Mouse (Mus musculus): ENCODE measurements at regions not wholly inside any gene's neighbourhood (a gene's known extent, or its start where the extent isn't known, plus 50 kb on each side); places are given as distances from the start of the nearest gene placed in this dataset.

DNA sequence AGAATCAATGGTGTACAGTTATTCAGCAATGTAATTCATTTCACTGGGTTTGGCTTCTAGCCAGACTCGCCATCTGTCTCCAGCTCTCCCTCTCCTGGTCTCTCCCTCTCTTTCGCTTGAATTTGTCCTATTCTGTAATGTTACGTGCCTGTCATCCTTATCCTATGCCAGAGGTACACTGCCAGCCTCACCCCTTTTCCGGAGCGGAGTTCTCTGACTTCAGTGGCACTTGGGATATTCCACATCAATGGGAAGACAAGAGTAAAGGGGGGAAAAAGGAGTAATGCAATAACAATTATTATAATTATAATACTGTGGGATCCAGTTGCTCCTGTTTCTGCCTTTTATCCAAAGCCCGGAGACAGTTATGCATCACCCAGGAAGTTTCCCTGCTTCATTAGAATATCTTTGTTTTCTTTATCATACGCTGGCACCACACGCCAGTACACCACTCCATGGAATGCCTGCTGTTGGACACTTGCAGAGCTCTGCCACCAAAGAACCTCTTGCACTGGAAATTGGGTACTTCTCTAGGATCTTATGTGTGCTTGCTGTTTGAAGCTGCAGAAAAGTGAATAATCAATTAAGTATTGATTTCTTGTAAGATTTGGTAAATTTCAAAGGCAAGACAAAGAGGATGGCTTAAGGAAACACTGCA is 953.6 kb upstream of the Gm8797 start:
- Histone ChIP-seq H3K4me2 (ENCODE audit: low read depth, low read length) (no peak overlapping the region), H3K36me3 (ENCODE audit: control insufficient read depth, insufficient read depth, low read length) (no peaks in the 10 kb centered on the region), H3K9me3 (ENCODE audit: control insufficient read depth, low read length) (no peaks in the 10 kb centered on the region), H3K4me1 (ENCODE audit: control insufficient read depth, insufficient read depth, low read length) (no peaks in the 10 kb centered on the region), H3K27me3 (replicated peaks; ENCODE audit: control insufficient read depth, insufficient read depth, low read length) (no peaks in the 10 kb centered on the region), H3K4me3 (ENCODE audit: low read depth, low read length) (no peak overlapping the region), H3K27ac (replicated peaks; ENCODE audit: low read depth, low read length) (no peak overlapping the region), H3K9ac (ENCODE audit: low read depth, low read length) (no peak overlapping the region)
- ATAC-seq (ENCODE audit: low read depth): peak; percentile 63; the same call in 1 of the 2 replicates
- WGBS: 49% methylated on average over 8 of the region's 8 CpGs
- peak; percentile 71 for DNase-seq (ENCODE audit: low spot score)

DNA sequence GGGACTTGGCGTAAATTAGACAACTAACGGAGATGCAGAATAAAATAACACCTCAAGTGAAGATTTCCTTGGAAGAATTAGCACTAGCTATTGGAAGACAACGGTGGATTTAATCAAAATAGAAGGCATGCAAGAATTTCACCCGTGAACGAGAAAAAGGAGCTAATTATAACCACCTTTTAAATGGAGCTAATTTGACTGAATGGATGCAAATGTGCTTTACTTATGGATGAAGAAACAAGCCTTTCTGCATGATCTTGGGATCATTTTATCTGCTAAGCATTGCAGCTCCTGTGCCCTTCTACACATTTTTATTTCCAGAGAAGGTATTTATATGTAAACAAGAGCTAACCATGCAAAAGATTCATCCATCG is 953.1 kb upstream of the Gm8797 start:
- Histone ChIP-seq H3K9ac (ENCODE audit: low read depth, low read length) (no peak overlapping the region), H3K27me3 (replicated peaks; ENCODE audit: control insufficient read depth, insufficient read depth, low read length) (no peaks in the 10 kb centered on the region), H3K4me2 (ENCODE audit: low read depth, low read length) (no peak overlapping the region), H3K4me1 (ENCODE audit: control insufficient read depth, insufficient read depth, low read length) (no peaks in the 10 kb centered on the region), H3K9me3 (ENCODE audit: control insufficient read depth, low read length) (no peaks in the 10 kb centered on the region), H3K36me3 (ENCODE audit: control insufficient read depth, insufficient read depth, low read length) (no peaks in the 10 kb centered on the region), H3K4me3 (ENCODE audit: low read depth, low read length) (no peak overlapping the region), H3K27ac (replicated peaks; ENCODE audit: low read depth, low read length) (no peak overlapping the region)
- 70% methylated on average over 6 of the region's 6 CpGs for WGBS
- DNase-seq (ENCODE audit: low spot score) (no peak), ATAC-seq (ENCODE audit: low read depth) (no peak)

GRCm38 (mm10) chr3:4798366-4798765 is 952.2 kb upstream of the Gm8797 start:
- Histone ChIP-seq H3K9ac (ENCODE audit: low read depth, low read length) (no peak overlapping the region), H3K27ac (replicated peaks; ENCODE audit: low read depth, low read length) (no peak overlapping the region), H3K36me3 (ENCODE audit: control insufficient read depth, insufficient read depth, low read length) (no peaks in the 10 kb centered on the region), H3K4me2 (ENCODE audit: low read depth, low read length) (no peak overlapping the region), H3K27me3 (replicated peaks; ENCODE audit: control insufficient read depth, insufficient read depth, low read length) (no peaks in the 10 kb centered on the region), H3K4me3 (ENCODE audit: low read depth, low read length) (no peak overlapping the region), H3K4me1 (ENCODE audit: control insufficient read depth, insufficient read depth, low read length) (no peaks in the 10 kb centered on the region), H3K9me3 (ENCODE audit: control insufficient read depth, low read length) (no peaks in the 10 kb centered on the region)
- ATAC-seq (ENCODE audit: low read depth) (no peak), DNase-seq (ENCODE audit: low spot score) (no peak)
- 81% methylated on average over 3 of the region's 3 CpGs for WGBS

GRCm38 (mm10) chr3:4834459-4834858 is 916.1 kb upstream of the Gm8797 start:
- Histone ChIP-seq H3K27ac (replicated peaks; ENCODE audit: low read depth, low read length) (no peak overlapping the region), H3K9ac (ENCODE audit: low read depth, low read length) (no peak overlapping the region), H3K4me1 (ENCODE audit: control insufficient read depth, insufficient read depth, low read length) (no peaks in the 10 kb centered on the region), H3K4me3 (ENCODE audit: low read depth, low read length) (no peak overlapping the region), H3K9me3 (ENCODE audit: control insufficient read depth, low read length) (no peaks in the 10 kb centered on the region), H3K36me3 (ENCODE audit: control insufficient read depth, insufficient read depth, low read length) (no peaks in the 10 kb centered on the region), H3K27me3 (replicated peaks; ENCODE audit: control insufficient read depth, insufficient read depth, low read length) (no peaks in the 10 kb centered on the region), H3K4me2 (ENCODE audit: low read depth, low read length) (no peak overlapping the region)
- WGBS: 77% methylated on average over 1 of the region's 1 CpGs
- no peak for DNase-seq (ENCODE audit: low spot score)
- ATAC-seq (ENCODE audit: low read depth): no peak

DNA sequence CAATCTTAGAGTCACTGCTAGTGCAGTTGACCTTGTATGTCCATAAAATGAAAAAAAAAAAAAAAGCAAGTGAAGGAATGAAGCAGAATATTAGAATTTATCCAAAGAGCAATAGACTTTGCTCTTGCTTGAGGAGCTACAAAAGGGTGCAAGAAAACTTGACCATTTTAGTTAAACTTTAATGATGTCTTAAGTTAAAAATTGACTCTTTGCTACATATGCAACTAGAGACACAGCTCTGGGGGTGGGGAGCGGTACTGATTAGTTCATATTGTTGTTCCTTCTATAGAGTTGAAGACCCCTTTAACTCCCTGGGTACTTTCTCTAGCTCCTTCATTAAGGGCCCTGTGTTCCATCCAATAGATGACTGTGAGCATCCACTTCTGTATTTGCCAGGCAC is 915.0 kb upstream of the Gm8797 start:
- Histone ChIP-seq H3K27me3 (replicated peaks; ENCODE audit: control insufficient read depth, insufficient read depth, low read length) (no peaks in the 10 kb centered on the region), H3K4me1 (ENCODE audit: control insufficient read depth, insufficient read depth, low read length) (no peaks in the 10 kb centered on the region), H3K9ac (ENCODE audit: low read depth, low read length) (no peak overlapping the region), H3K36me3 (ENCODE audit: control insufficient read depth, insufficient read depth, low read length) (no peaks in the 10 kb centered on the region), H3K27ac (replicated peaks; ENCODE audit: low read depth, low read length) (no peak overlapping the region), H3K4me3 (ENCODE audit: low read depth, low read length) (no peak overlapping the region), H3K4me2 (ENCODE audit: low read depth, low read length) (no peak overlapping the region), H3K9me3 (ENCODE audit: control insufficient read depth, low read length) (no peaks in the 10 kb centered on the region)
- 86% methylated on average over 1 of the region's 1 CpGs for WGBS
- DNase-seq (ENCODE audit: low spot score) (no peak), ATAC-seq (ENCODE audit: low read depth) (no peak)

- no peaks in the 10 kb centered on the region for H3K36me3 ChIP-seq (ENCODE audit: control insufficient read depth, insufficient read depth, low read length)
- H3K4me2 ChIP-seq (ENCODE audit: low read depth, low read length): no peak overlapping the region
- ATAC-seq (ENCODE audit: low read depth): no peak
- H3K27ac ChIP-seq (replicated peaks; ENCODE audit: low read depth, low read length): no peak overlapping the region
- DNase-seq (ENCODE audit: low spot score): no peak
- H3K9ac ChIP-seq (ENCODE audit: low read depth, low read length): no peak overlapping the region
- H3K9me3 ChIP-seq (ENCODE audit: control insufficient read depth, low read length): no peaks in the 10 kb centered on the region
- 41% methylated on average over 1 of the region's 1 CpGs for WGBS
- H3K4me3 ChIP-seq (ENCODE audit: low read depth, low read length): no peak overlapping the region
- H3K27me3 ChIP-seq (replicated peaks; ENCODE audit: control insufficient read depth, insufficient read depth, low read length): no peaks in the 10 kb centered on the region
- H3K4me1 ChIP-seq (ENCODE audit: control insufficient read depth, insufficient read depth, low read length): no peaks in the 10 kb centered on the region
Observed at GRCm38 (mm10) chr3:4836888-4837287, 913.7 kb upstream of the Gm8797 start.

DNA sequence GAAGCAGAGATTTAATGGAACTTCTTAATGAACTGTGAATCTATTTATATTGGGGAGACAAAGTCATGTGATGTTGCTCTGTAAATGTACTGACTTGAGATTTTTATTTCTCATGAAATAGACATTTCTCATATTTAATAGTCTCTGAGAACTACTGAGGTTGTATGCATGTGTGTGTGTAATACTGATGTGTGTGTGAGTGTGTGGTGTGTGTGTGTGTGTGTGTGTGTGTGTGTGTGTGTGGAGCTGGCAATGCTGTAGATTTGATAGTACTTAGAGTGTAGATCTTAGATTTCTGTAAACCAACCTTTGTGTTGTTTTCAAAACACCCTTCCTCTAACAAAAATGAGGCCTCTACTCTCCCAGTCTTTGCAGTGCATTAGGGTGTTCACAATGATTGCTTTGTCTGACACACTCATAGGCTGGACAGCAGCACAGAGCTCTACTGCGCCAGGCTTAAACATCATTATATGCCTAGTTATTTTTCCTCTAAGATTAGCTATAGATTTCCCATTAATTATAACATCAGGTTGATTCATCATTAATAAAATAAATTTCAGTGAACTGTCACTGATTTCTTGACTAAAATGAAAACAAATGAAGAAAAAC is 895.5 kb upstream of the Gm8797 start:
- DNase-seq (ENCODE audit: low spot score) (no peak), ATAC-seq (ENCODE audit: low read depth) (no peak)
- H3K9ac ChIP-seq (ENCODE audit: low read depth, low read length): no peak overlapping the region
- no peaks in the 10 kb centered on the region for H3K36me3 ChIP-seq (ENCODE audit: control insufficient read depth, insufficient read depth, low read length)
- H3K9me3 ChIP-seq (ENCODE audit: control insufficient read depth, low read length): no peaks in the 10 kb centered on the region
- no peak overlapping the region for H3K27ac ChIP-seq (replicated peaks; ENCODE audit: low read depth, low read length)
- H3K27me3 ChIP-seq (replicated peaks; ENCODE audit: control insufficient read depth, insufficient read depth, low read length): no peaks in the 10 kb centered on the region
- H3K4me3 ChIP-seq (ENCODE audit: low read depth, low read length): no peak overlapping the region
- H3K4me2 ChIP-seq (ENCODE audit: low read depth, low read length): no peak overlapping the region
- H3K4me1 ChIP-seq (ENCODE audit: control insufficient read depth, insufficient read depth, low read length): no peaks in the 10 kb centered on the region
- WGBS: 71% methylated on average over 1 of the region's 1 CpGs

DNA sequence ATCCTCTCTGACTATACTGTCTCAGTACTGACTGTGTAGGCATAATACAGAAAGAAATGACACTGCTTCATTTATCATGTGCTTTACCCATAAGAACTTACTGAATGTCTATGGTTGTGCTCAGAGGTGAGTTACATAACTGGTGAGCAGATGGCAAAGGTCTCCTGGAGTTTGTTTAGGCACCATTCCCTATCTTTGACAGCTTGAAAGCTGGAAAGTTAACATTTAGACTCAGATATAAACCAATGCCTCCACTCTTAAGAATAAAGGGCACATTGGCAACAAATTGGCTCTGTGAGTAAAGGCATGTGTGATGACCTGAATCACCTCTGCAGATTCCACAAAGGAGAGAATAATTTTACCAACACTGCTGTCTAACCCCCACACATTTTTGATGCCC is 894.0 kb upstream of the Gm8797 start:
- DNase-seq (ENCODE audit: low spot score): no peak
- H3K4me2 ChIP-seq (ENCODE audit: low read depth, low read length): no peak overlapping the region
- H3K27ac ChIP-seq (replicated peaks; ENCODE audit: low read depth, low read length): no peak overlapping the region
- no peaks in the 10 kb centered on the region for H3K9me3 ChIP-seq (ENCODE audit: control insufficient read depth, low read length)
- H3K9ac ChIP-seq (ENCODE audit: low read depth, low read length): no peak overlapping the region
- H3K36me3 ChIP-seq (ENCODE audit: control insufficient read depth, insufficient read depth, low read length): no peaks in the 10 kb centered on the region
- no peaks in the 10 kb centered on the region for H3K4me1 ChIP-seq (ENCODE audit: control insufficient read depth, insufficient read depth, low read length)
- ATAC-seq (ENCODE audit: low read depth): no peak
- no peak overlapping the region for H3K4me3 ChIP-seq (ENCODE audit: low read depth, low read length)
- H3K27me3 ChIP-seq (replicated peaks; ENCODE audit: control insufficient read depth, insufficient read depth, low read length): no peaks in the 10 kb centered on the region

DNA sequence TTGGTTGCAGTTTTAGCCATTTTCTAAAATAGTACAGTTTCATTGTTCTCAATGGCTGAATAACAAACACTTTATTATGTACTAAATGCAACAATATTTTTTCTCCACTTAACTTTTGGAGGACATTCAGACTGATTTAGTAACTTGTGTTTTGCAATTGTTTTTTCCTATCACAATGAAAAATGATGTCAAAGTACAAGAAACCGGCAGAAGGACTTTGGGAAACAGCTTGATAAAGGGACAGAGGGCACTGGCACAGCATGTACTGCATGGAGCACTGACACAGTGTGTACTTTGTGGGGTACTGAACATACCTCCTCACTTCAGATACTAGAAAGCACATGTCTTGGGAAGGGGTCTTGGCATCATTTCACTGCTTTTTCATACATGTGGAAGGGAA is 884.4 kb upstream of the Gm8797 start:
- H3K9ac ChIP-seq (ENCODE audit: low read depth, low read length): no peak overlapping the region
- no peak overlapping the region for H3K4me2 ChIP-seq (ENCODE audit: low read depth, low read length)
- H3K9me3 ChIP-seq (ENCODE audit: control insufficient read depth, low read length): no peaks in the 10 kb centered on the region
- no peak overlapping the region for H3K27ac ChIP-seq (replicated peaks; ENCODE audit: low read depth, low read length)
- H3K27me3 ChIP-seq (replicated peaks; ENCODE audit: control insufficient read depth, insufficient read depth, low read length): no peaks in the 10 kb centered on the region
- H3K4me1 ChIP-seq (ENCODE audit: control insufficient read depth, insufficient read depth, low read length): no peaks in the 10 kb centered on the region
- DNase-seq (ENCODE audit: low spot score) (no peak), ATAC-seq (ENCODE audit: low read depth) (no peak)
- 80% methylated on average over 1 of the region's 1 CpGs for WGBS
- H3K36me3 ChIP-seq (ENCODE audit: control insufficient read depth, insufficient read depth, low read length): no peaks in the 10 kb centered on the region
- no peak overlapping the region for H3K4me3 ChIP-seq (ENCODE audit: low read depth, low read length)
